Mouse (Mus musculus): Measurements from ENCODE around the gene Vwa2.

GRCm38 (mm10) chr19:56955568-56956513 lies 81.8 kb downstream of the Vwa2 start:
- no peak for TF ChIP-seq FOSL1 (IDR thresholded peaks at IDR 0.05; ENCODE audit: insufficient read depth, low read length, poor library complexity, severe bottlenecking)
- TF ChIP-seq USF1 (IDR thresholded peaks at IDR 0.05; ENCODE audit: low read depth), result no peak
- TF ChIP-seq CTCF (IDR thresholded peaks at IDR 0.05; ENCODE audit: control insufficient read depth, insufficient read depth, insufficient read length), result no peak
- no peak for TF ChIP-seq MYOG (IDR thresholded peaks at IDR 0.05; ENCODE audit: control insufficient read depth, extremely low read depth, insufficient read length)
- no peak for TF ChIP-seq MAX (IDR thresholded peaks at IDR 0.05)

Measured in C2C12 (cell line).